Mouse (Mus musculus): ENCODE data around the gene Alg6. TPM values are rescaled to one million over a fixed set of nuclear protein-coding genes. Genes with fewer than 3 reads are reported as not detected.
A peak's percentile ranks its signal among the peaks of the same experiment; 100 is the strongest.

Alg6 gene
- 21.3 and 21.6 TPM in 2 replicates for polyA plus RNA-seq (2014; fragmentation: Nextera tagmentation; extraction: Ambion mirVana)

DNA sequence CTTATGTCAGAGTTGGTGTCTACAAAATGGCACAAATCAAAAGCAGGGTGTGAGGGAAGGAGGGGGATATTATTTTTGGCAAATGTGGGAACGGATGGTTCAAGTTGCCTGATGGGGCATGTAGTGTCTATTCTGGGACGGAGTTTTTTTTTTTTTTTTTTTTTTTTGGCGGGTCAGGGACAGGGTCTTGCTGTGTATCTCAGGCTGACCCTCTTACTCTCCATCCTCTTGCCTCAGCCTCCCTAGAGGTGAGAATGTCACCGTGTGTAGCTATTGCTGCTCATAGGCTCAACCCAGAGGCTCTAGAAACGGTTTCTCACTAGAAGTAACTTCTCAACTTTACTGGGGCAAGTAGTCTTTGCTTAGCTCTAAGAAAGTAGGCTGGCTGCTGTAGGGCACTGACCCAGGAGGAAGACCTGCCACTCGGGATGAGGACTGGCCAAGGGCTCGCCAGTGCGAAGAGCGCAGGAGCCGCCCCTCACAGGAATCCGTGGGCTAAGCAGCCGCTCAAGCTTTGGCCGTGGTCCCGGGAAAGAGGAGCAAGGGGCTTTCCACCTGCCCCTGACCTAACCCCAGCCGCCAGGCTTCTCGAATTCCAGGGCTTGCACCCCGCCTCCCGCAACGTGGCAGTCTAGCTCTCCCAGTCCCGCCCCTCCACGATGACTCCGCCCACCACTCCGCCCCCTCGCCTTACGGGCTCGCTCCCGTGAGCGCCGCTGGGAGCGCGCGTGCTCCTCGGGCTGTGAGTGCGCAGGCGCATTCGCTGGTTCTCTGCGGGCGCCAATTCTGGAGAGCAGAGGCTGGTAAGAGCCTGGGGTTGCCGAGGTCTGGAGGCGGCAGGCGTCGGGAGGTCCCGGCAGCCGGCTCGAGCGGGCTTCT, at the start of gene Alg6:
TSS of gene Alg6 (plus strand) at position 761 of the 879 bp plus-strand sequence.
- Histone ChIP-seq H3K9me3 (ENCODE audit: control insufficient read depth, low read length) (no peaks in the 10 kb centered on the region), H3K27me3 (ENCODE audit: control insufficient read depth, insufficient read depth, low read length) (no peaks in the 10 kb centered on the region), H3K4me3 (ENCODE audit: low read depth, low read length) (peak within 1 kb of the TSS; percentile 59), H3K36me3 (ENCODE audit: control insufficient read depth, insufficient read depth, low read length) (peaks cover 2% of the 10 kb centered on the region; the same call in 1 of the 2 replicates), H3K4me1 (ENCODE audit: control insufficient read depth, insufficient read depth, low read length) (no peaks in the 10 kb centered on the region), H3K4me2 (ENCODE audit: low read depth, severe bottlenecking) (peak within 1 kb of the TSS; percentile 67), H3K27ac (replicated peaks; ENCODE audit: low read depth, low read length) (no peak within 1 kb of the TSS), H3K9ac (ENCODE audit: low read length) (peak within 1 kb of the TSS; percentile 86)
- ATAC-seq (ENCODE audit: insufficient number of reproducible peaks, low FRiP score, low TSS enrichment, low read depth), result peak; percentile 93
- DNase-seq (ENCODE audit: low spot score), result peak; percentile 99
- WGBS, result 3% methylated on average over 44 of the region's 46 CpGs

DNA sequence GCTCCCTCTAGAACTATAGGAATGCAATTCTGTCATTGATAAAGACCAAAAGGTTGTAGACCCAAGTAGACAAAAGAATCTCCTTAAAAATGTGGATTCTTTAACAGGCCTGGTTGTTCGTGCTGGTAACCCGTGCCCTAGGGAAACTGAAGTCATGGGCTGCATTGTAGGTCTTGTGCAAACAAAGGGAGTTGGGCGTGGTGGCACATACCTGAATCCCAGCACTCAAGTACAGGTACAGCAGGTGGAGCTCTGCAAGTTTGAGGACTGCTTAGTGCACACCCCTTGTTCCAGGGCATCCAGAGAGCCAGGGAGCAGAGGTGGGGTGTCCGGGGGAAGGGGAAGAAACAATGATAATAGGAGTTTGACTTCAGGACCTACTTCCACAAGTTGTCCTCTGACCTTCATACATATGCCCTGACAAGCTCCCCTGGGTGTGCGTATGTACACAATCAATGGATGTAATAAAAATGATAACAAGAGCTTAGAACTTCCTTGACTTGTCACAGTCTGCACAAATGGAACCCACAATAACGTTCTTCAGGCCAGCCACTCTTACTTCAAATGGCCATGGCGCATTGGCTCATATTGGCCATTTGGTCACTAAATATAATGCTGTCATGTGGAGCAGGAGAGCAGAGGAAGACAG, 45.1 kb upstream of the Alg6 start:
- no peaks in the 10 kb centered on the region for H3K4me1 ChIP-seq (ENCODE audit: control insufficient read depth, insufficient read depth, low read length)
- 86% methylated on average over 7 of the region's 7 CpGs for whole genome bisulfite sequencing
- H3K9ac ChIP-seq (ENCODE audit: low read length), result no peak overlapping the region
- no peak for DNase-seq (ENCODE audit: low spot score)
- no peak overlapping the region for H3K4me2 ChIP-seq (ENCODE audit: low read depth, severe bottlenecking)
- no peak overlapping the region for H3K27ac ChIP-seq (replicated peaks; ENCODE audit: low read depth, low read length)
- H3K27me3 ChIP-seq (ENCODE audit: control insufficient read depth, insufficient read depth, low read length), result no peaks in the 10 kb centered on the region; the same call in 1 of the 2 replicates
- no peaks in the 10 kb centered on the region for H3K9me3 ChIP-seq (ENCODE audit: control insufficient read depth, low read length)
- H3K4me3 ChIP-seq (ENCODE audit: low read depth, low read length), result no peak overlapping the region
- H3K36me3 ChIP-seq (ENCODE audit: control insufficient read depth, insufficient read depth, low read length), result no peaks in the 10 kb centered on the region
- no peak for ATAC-seq (ENCODE audit: insufficient number of reproducible peaks, low FRiP score, low TSS enrichment, low read depth)

DNA sequence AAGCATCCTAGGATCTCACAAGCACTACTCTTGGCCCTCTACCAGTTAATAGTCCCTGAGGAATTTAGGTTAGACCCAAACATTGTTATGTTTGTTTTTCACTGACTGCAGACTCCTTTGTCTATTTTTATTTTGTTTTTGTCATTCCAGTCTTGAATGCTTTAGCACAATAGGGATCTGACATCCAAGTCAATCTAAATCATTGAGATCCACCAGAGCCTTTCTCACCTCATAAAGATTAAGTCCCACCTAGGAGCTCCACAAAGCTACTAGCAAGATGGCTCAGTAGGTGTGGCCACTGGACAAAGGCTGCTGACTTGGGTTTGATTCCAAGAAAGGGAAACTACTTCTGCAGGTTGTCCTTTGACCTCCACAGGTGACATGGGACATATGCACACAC, 40.3 kb upstream of the Alg6 start:
- H3K4me2 ChIP-seq (ENCODE audit: low read depth, severe bottlenecking), result no peak overlapping the region
- no peaks in the 10 kb centered on the region for H3K27me3 ChIP-seq (ENCODE audit: control insufficient read depth, insufficient read depth, low read length)
- H3K4me1 ChIP-seq (ENCODE audit: control insufficient read depth, insufficient read depth, low read length), result no peaks in the 10 kb centered on the region
- H3K36me3 ChIP-seq (ENCODE audit: control insufficient read depth, insufficient read depth, low read length), result no peaks in the 10 kb centered on the region
- no peak for ATAC-seq (ENCODE audit: insufficient number of reproducible peaks, low FRiP score, low TSS enrichment, low read depth)
- no peak overlapping the region for H3K4me3 ChIP-seq (ENCODE audit: low read depth, low read length)
- H3K27ac ChIP-seq (replicated peaks; ENCODE audit: low read depth, low read length), result no peak overlapping the region
- no peak for DNase-seq (ENCODE audit: low spot score)
- H3K9ac ChIP-seq (ENCODE audit: low read length), result no peak overlapping the region
- H3K9me3 ChIP-seq (ENCODE audit: control insufficient read depth, low read length), result no peaks in the 10 kb centered on the region

DNA sequence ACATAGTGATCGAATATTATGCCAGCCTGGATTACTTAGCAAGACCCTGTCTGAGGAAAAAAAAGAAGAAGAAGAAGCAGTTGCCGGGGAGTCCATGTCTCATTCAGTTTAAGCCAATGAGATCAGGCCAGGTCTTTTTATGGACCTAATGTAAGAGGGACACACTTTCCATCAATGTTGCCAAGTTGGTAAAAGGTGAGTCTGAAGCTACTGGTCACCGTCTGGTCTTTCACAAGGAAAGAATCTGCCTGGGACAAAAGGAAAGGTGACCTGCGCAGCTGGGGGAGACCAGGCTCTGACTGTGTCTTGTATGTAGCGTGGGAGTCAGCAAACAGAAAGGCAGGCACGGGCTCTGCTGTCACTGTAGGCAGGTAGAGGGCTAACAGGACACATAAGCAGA, 31.5 kb upstream of the Alg6 start:
- Histone ChIP-seq H3K9me3 (ENCODE audit: control insufficient read depth, low read length) (no peaks in the 10 kb centered on the region), H3K4me3 (ENCODE audit: low read depth, low read length) (no peak overlapping the region), H3K4me1 (ENCODE audit: control insufficient read depth, insufficient read depth, low read length) (no peaks in the 10 kb centered on the region), H3K9ac (ENCODE audit: low read length) (no peak overlapping the region), H3K36me3 (ENCODE audit: control insufficient read depth, insufficient read depth, low read length) (no peaks in the 10 kb centered on the region), H3K27me3 (ENCODE audit: control insufficient read depth, insufficient read depth, low read length) (no peaks in the 10 kb centered on the region), H3K27ac (replicated peaks; ENCODE audit: low read depth, low read length) (no peak overlapping the region), H3K4me2 (ENCODE audit: low read depth, severe bottlenecking) (no peak overlapping the region)
- no peak for ATAC-seq (ENCODE audit: insufficient number of reproducible peaks, low FRiP score, low TSS enrichment, low read depth)
- DNase-seq (ENCODE audit: low spot score), result no peak
- 89% methylated on average over 6 of the region's 6 CpGs for WGBS

DNA sequence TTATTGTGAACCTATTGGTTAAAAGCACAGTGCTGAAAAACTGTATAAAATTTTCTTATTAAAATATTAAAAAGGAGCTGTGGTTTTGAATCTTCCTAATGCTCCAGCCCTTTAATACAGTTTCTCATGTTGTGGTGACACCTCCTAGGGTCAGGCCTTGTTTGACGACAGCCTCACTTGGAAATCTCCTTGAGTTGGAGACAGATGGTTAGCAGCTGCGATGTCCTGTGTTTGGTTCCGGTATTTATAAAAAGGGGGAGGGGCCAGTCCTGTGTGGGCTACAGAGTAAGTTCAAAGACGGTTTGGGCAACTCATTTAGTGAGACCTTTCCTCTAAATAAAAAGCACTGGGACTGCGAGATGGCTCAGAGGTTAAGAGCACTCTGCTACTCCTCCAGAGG, 29.2 kb upstream of the Alg6 start:
- H3K36me3 ChIP-seq (ENCODE audit: control insufficient read depth, insufficient read depth, low read length), result no peaks in the 10 kb centered on the region
- ATAC-seq (ENCODE audit: insufficient number of reproducible peaks, low FRiP score, low TSS enrichment, low read depth), result no peak
- H3K27me3 ChIP-seq (ENCODE audit: control insufficient read depth, insufficient read depth, low read length), result no peaks in the 10 kb centered on the region
- H3K9ac ChIP-seq (ENCODE audit: low read length), result no peak overlapping the region
- DNase-seq (ENCODE audit: low spot score), result no peak
- H3K27ac ChIP-seq (replicated peaks; ENCODE audit: low read depth, low read length), result no peak overlapping the region
- H3K4me2 ChIP-seq (ENCODE audit: low read depth, severe bottlenecking), result no peak overlapping the region
- H3K4me1 ChIP-seq (ENCODE audit: control insufficient read depth, insufficient read depth, low read length), result no peaks in the 10 kb centered on the region
- H3K9me3 ChIP-seq (ENCODE audit: control insufficient read depth, low read length), result no peaks in the 10 kb centered on the region
- WGBS, result 41% methylated on average over 5 of the region's 5 CpGs
- no peak overlapping the region for H3K4me3 ChIP-seq (ENCODE audit: low read depth, low read length)

DNA sequence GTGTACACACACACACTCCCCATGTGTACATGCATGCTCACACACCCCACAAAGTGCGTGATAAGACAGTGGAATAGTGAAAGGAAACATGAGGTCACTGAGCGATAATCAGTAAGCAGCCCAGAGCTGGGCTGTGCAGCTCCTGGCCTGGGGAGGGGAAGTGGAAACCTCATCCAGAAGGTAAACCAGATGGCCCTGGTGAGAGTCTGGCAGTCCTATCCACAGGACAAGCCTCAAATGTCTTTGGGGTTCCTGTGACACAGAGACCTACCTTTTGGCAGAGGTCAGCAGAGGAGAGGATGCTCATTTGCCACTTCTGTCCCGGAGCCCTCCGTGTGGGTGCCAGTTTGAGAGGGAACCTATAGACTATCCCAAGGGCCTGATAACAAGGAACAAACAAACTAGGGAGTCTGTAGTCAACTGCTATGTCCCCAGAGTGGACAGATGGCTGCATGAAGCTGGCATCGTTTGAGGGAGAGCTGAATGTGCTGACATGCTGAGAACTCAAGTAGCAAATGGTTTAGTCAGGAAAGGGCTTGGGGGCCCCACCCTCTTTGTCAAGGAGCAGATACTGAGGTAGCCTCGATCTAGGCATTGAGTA, 2.8 kb upstream of the Alg6 start:
- 82% methylated on average over 6 of the region's 6 CpGs for WGBS
- Histone ChIP-seq H3K27ac (replicated peaks; ENCODE audit: low read depth, low read length) (no peak overlapping the region), H3K4me2 (ENCODE audit: low read depth, severe bottlenecking) (no peak overlapping the region), H3K9ac (ENCODE audit: low read length) (no peak overlapping the region), H3K4me3 (ENCODE audit: low read depth, low read length) (no peak overlapping the region), H3K9me3 (ENCODE audit: control insufficient read depth, low read length) (no peaks in the 10 kb centered on the region), H3K4me1 (ENCODE audit: control insufficient read depth, insufficient read depth, low read length) (no peaks in the 10 kb centered on the region), H3K27me3 (ENCODE audit: control insufficient read depth, insufficient read depth, low read length) (no peaks in the 10 kb centered on the region), H3K36me3 (ENCODE audit: control insufficient read depth, insufficient read depth, low read length) (no peaks in the 10 kb centered on the region)
- no peak for DNase-seq (ENCODE audit: low spot score)
- no peak for ATAC-seq (ENCODE audit: insufficient number of reproducible peaks, low FRiP score, low TSS enrichment, low read depth)

DNA sequence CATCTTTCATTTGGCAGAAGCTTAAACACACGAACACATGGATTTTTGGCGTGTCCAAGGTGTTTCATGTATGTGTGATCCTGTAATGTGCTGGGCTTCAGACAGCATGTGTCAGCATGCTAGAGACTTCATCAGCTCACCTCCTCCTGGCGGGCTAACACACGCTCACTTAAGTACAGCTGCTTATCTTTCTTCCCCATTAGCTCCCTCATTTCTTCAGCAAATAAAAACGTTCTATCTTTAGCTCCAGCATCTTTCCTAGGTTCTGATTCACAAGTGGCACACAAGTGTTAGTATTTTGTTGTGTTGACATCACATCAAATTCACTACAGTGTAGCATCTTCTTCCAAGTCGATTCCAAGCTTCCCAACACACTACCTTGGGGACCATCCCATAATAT, 1.5 kb upstream of the Alg6 start:
- H3K9ac ChIP-seq (ENCODE audit: low read length), result no peak overlapping the region
- H3K4me3 ChIP-seq (ENCODE audit: low read depth, low read length), result no peak overlapping the region
- no peaks in the 10 kb centered on the region; the same call in 1 of the 2 replicates for H3K36me3 ChIP-seq (ENCODE audit: control insufficient read depth, insufficient read depth, low read length)
- no peak overlapping the region for H3K4me2 ChIP-seq (ENCODE audit: low read depth, severe bottlenecking)
- ATAC-seq (ENCODE audit: insufficient number of reproducible peaks, low FRiP score, low TSS enrichment, low read depth) (no peak), DNase-seq (ENCODE audit: low spot score) (no peak)
- H3K4me1 ChIP-seq (ENCODE audit: control insufficient read depth, insufficient read depth, low read length), result no peaks in the 10 kb centered on the region
- H3K27me3 ChIP-seq (ENCODE audit: control insufficient read depth, insufficient read depth, low read length), result no peaks in the 10 kb centered on the region
- WGBS, result 90% methylated on average over 6 of the region's 6 CpGs
- no peak overlapping the region for H3K27ac ChIP-seq (replicated peaks; ENCODE audit: low read depth, low read length)
- H3K9me3 ChIP-seq (ENCODE audit: control insufficient read depth, low read length), result no peaks in the 10 kb centered on the region

DNA sequence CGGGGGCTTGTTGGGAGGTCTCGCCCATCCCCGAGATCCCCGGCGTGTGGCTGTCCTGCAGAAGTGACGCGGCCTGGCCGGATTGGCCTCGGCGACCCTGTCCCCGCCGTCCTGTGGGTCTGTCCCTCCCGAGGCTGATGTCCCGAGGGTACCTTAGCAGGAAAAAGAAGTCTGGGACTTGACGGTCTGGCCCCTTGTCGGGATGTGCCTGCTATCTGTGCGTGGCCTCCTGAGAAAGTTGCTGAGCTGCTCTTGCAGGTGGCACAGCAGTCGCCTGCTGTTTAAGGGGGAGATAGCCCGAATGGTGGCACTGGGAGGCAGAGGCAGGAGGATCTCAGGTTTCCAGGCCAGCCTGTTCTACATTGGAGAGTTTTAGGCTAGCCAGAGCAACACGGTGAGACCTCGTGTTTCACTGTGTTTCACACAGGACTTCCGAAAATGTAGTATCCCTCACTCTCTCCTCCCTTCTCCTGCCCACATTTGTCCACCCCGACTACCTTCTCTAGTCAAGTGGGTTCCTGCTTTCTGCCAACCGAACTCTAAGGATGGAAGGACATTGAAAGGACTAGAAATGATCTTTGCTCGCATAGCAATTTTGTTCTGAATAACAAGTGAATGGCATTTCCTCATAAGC, 436 bp downstream of the Alg6 start:
- H3K27me3 ChIP-seq (ENCODE audit: control insufficient read depth, insufficient read depth, low read length), result no peaks in the 10 kb centered on the region
- H3K9me3 ChIP-seq (ENCODE audit: control insufficient read depth, low read length), result no peaks in the 10 kb centered on the region
- H3K4me2 ChIP-seq (ENCODE audit: low read depth, severe bottlenecking), result peak overlapping the region; percentile 67
- peak; percentile 52 for ATAC-seq (ENCODE audit: insufficient number of reproducible peaks, low FRiP score, low TSS enrichment, low read depth)
- peak overlapping the region; percentile 59 for H3K4me3 ChIP-seq (ENCODE audit: low read depth, low read length)
- H3K27ac ChIP-seq (replicated peaks; ENCODE audit: low read depth, low read length), result no peak overlapping the region
- no peak for DNase-seq (ENCODE audit: low spot score)
- H3K36me3 ChIP-seq (ENCODE audit: control insufficient read depth, insufficient read depth, low read length), result peaks cover 2% of the 10 kb centered on the region; the same call in 1 of the 2 replicates
- no peaks in the 10 kb centered on the region for H3K4me1 ChIP-seq (ENCODE audit: control insufficient read depth, insufficient read depth, low read length)
- H3K9ac ChIP-seq (ENCODE audit: low read length), result peak overlapping the region; percentile 86
- WGBS, result 27% methylated on average over 25 of the region's 25 CpGs

All from limb, embryonic 11.5 days (tissue).